Mouse (Mus musculus) CD4-positive naive resting alpha-beta T cell, adult 57 days (primary cell): ENCODE results near the gene Gm49322. TPM values are rescaled to one million over a fixed set of nuclear protein-coding genes. Genes with fewer than 3 reads are reported as not detected.

Experiments used
- total RNA-seq: library from RNA; stranded (reverse); gene quantifications from one replicate; pipeline ENCODE4 v1.2.4, GENCODE M21; 2023

The Gm49322 gene
- 5.4 TPM for total RNA-seq

GRCm38 (mm10) chr10:80605721-80606120 lies at the start of gene Gm49322:
Gene Gm49322 (plus strand): TSS chr10:80606021.

GRCm38 (mm10) chr10:80561116-80561944 lies 44.5 kb upstream of the Gm49322 start, which contains the start of gene Rexo1:
Gene Rexo1 (minus strand): TSS chr10:80561560.

GRCm38 (mm10) chr10:80577195-80578130 lies 28.4 kb upstream of the Gm49322 start, which contains the start of gene Klf16:
Gene Klf16 (minus strand): TSS chr10:80577321.

GRCm38 (mm10) chr10:80589879-80590854 lies 15.7 kb upstream of the Gm49322 start, which contains the start of gene Abhd17a:
Gene Abhd17a (minus strand): TSS chr10:80590341.

DNA sequence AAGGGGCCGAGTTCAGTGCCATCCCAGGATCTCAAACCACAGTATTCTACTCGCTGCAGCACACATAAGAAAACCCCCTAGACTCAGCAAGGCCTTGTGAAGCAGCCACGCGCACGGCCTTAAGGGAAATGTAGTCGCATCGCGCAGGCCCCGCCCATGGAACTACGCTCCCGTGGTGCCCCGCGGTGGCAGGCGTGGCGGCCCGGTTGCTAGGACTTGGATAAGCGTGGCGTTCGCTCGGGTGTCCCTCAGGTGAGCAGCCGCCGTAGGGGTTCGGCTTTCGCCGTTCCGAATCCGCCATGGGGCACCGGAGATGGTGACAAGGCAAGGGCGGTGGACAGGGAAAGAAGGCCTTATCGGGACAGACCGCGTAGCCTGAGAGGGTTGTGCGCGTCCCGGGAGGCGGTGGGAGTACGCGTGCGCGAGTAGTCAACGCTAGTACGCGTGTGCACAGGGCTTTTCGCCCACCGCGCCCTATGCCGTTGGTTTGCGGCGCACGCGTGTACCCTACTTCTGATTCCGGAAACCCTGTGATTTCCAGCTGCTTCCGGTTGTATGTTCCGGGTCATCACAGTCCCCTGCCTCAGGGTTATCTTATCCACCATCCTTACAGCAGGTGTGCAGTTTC lies 3.0 kb upstream of the Gm49322 start, which contains the start of the genes Scamp4 and Adat3:
Gene Scamp4 (plus strand): TSS at position 175 of the 628 bp plus-strand sequence.
Gene Adat3 (plus strand): TSS at position 183 of the 628 bp plus-strand sequence.

GRCm38 (mm10) chr10:80622661-80623456 lies 17.0 kb downstream of the Gm49322 start, which contains the start of gene Csnk1g2:
Gene Csnk1g2 (plus strand): TSS chr10:80622838.

GRCm38 (mm10) chr10:80656863-80657623 lies 51.2 kb downstream of the Gm49322 start, which contains the start of gene Btbd2:
Gene Btbd2 (minus strand): TSS chr10:80657071.

Other genes starting within 250 kb of the Gm49322 start
- gene Plk5, start 249.6 kb upstream of the Gm49322 start, total RNA-seq = not detected
- 10.8 TPM for gene Mex3d, start 218.4 kb upstream of the Gm49322 start, total RNA-seq
- gene Mbd3, start 206.5 kb upstream of the Gm49322 start, total RNA-seq = 108 TPM
- 54.4 TPM for gene Uqcr11, start 199.2 kb upstream of the Gm49322 start, total RNA-seq
- gene Tcf3, start 172.4 kb upstream of the Gm49322 start, total RNA-seq = 94.2 TPM
- not detected for gene Onecut3, start 111.2 kb upstream of the Gm49322 start, total RNA-seq
- not detected for gene Atp8b3, start 66.9 kb upstream of the Gm49322 start, total RNA-seq
- gene Rexo1, start 44.5 kb upstream of the Gm49322 start, total RNA-seq = 136 TPM
- 27.8 TPM for gene Klf16, start 28.7 kb upstream of the Gm49322 start, total RNA-seq
- gene Abhd17a, start 15.7 kb upstream of the Gm49322 start, total RNA-seq = 51.8 TPM
- 51.3 TPM for gene Scamp4, start 3.1 kb upstream of the Gm49322 start, total RNA-seq
- 7.8 TPM for gene Adat3, start 3.1 kb upstream of the Gm49322 start, total RNA-seq
- 206 TPM for gene Csnk1g2, start 16.8 kb downstream of the Gm49322 start, total RNA-seq
- gene Btbd2, start 51.0 kb downstream of the Gm49322 start, total RNA-seq = 26.8 TPM
- gene Mknk2, start 72.1 kb downstream of the Gm49322 start, total RNA-seq = 304 TPM
- 150 TPM for gene Mob3a, start 96.0 kb downstream of the Gm49322 start, total RNA-seq
- gene Izumo4, start 96.2 kb downstream of the Gm49322 start, total RNA-seq = 62.9 TPM
- gene Ap3d1, start 136.2 kb downstream of the Gm49322 start, total RNA-seq = 126 TPM
- gene Dot1l, start 149.2 kb downstream of the Gm49322 start, total RNA-seq = 82.2 TPM
- 63.1 TPM for gene Sf3a2, start 192.2 kb downstream of the Gm49322 start, total RNA-seq
- gene Plekhj1, start 192.6 kb downstream of the Gm49322 start, total RNA-seq = 116 TPM
- 2.4 TPM for gene Amh, start 199.2 kb downstream of the Gm49322 start, total RNA-seq
- not detected for gene Jsrp1, start 207.5 kb downstream of the Gm49322 start, total RNA-seq
- 545 TPM for gene Oaz1, start 220.6 kb downstream of the Gm49322 start, total RNA-seq
- gene Lingo3, start 238.0 kb downstream of the Gm49322 start, total RNA-seq = not detected
- gene Lsm7, start 249.2 kb downstream of the Gm49322 start, total RNA-seq = 24.7 TPM
- 39.0 TPM for gene Sppl2b, start 249.3 kb downstream of the Gm49322 start, total RNA-seq